Mouse (Mus musculus) frontal cortex, postnatal 36 days (tissue): Measurements from ENCODE around the gene Adgrv1.
A peak's percentile ranks its signal among the peaks of the same experiment; 100 is the strongest.
"Not testable (repeated sequence)": the region's sequence is repeated elsewhere in the genome, so short reads cannot be mapped to it uniquely, and the experiment has no call there.

Experiments used
- DNase-seq, 2 experiments: peaks; one replicate each; pipeline ENCODE4 v3.0.0; 2022; ENCODE audit warnings: low spot score in 2 of 2

Gene Adgrv1

GRCm38 (mm10) chr13:81632720-81633415 is at the start of gene Adgrv1:
TSS of gene Adgrv1 (minus strand) at chr13:81633154.
- DNase-seq: peak; percentile 28

- DNase-seq: no peak
Measured at GRCm38 (mm10) chr13:81675333-81675732, 42.4 kb upstream of the Adgrv1 start.

GRCm38 (mm10) chr13:81667713-81668112 is 34.8 kb upstream of the Adgrv1 start:
- DNase-seq: no peak

- no peak for DNase-seq
Measured at GRCm38 (mm10) chr13:81664331-81664698, 31.4 kb upstream of the Adgrv1 start.

- DNase-seq: no peak
Measured at GRCm38 (mm10) chr13:81663566-81664330, 30.8 kb upstream of the Adgrv1 start.

GRCm38 (mm10) chr13:81658053-81658752 is 25.2 kb upstream of the Adgrv1 start:
- no peak for DNase-seq

- peak; percentile 92 to 95 for DNase-seq
Measured at GRCm38 (mm10) chr13:81657351-81658052, 24.5 kb upstream of the Adgrv1 start, which contains the start of gene Lysmd3. TSS of gene Lysmd3 (plus strand) at chr13:81657663.

GRCm38 (mm10) chr13:81657008-81657350 is 24.0 kb upstream of the Adgrv1 start:
- no peak for DNase-seq

GRCm38 (mm10) chr13:81656091-81656850 is 23.3 kb upstream of the Adgrv1 start:
- DNase-seq: no peak

GRCm38 (mm10) chr13:81650382-81650781 is 17.4 kb upstream of the Adgrv1 start:
- not testable (repeated sequence) for DNase-seq

- DNase-seq: no peak
Measured at GRCm38 (mm10) chr13:81646348-81646747, 13.4 kb upstream of the Adgrv1 start.

- no peak for DNase-seq
Measured at GRCm38 (mm10) chr13:81644047-81644565, 11.2 kb upstream of the Adgrv1 start.

GRCm38 (mm10) chr13:81642491-81643149 is 9.7 kb upstream of the Adgrv1 start:
- no peak for DNase-seq

- peak; percentile 38 to 45 for DNase-seq
Measured at GRCm38 (mm10) chr13:81641289-81642045, 8.5 kb upstream of the Adgrv1 start.

GRCm38 (mm10) chr13:81640881-81641280 is 7.9 kb upstream of the Adgrv1 start:
- DNase-seq: no peak

GRCm38 (mm10) chr13:81639624-81640023 is 6.7 kb upstream of the Adgrv1 start:
- DNase-seq: no peak

GRCm38 (mm10) chr13:81630566-81630965 is 2.4 kb downstream of the Adgrv1 start:
- no peak for DNase-seq

- no peak for DNase-seq
Measured at GRCm38 (mm10) chr13:81629395-81629794, 3.6 kb downstream of the Adgrv1 start.

GRCm38 (mm10) chr13:81628631-81629190 is 4.2 kb downstream of the Adgrv1 start:
- no peak for DNase-seq
